ENCODE assay signal across 10 mouse cellular contexts in the genomic region with DNA sequence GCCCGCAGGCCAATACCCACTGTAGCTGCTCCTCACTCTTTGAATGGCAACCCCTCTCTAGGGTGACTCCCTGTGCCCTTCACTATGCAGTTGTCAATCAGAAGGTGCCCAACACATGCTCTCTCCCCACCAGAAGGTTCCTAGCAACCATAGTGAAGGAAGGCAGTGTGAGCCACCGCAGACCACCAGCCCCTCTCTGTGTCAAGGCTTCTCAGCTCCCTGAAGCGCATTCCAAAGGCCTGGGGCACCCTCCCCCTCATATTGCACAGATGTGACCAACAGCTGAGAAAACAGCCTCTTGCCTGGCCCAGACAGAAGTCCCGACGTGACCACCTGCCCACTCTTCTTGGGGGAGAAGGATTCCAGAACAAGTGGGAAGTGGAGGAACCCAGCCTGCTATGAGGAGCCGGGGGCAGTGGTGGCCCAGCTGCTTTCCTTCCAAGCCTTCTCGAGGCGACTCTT. TPM values are rescaled to one million over a fixed set of nuclear protein-coding genes. Genes with fewer than 3 reads are reported as not detected.
DNase-seq lines count a peak whose midpoint lies in the region; ATAC-seq and TF ChIP-seq lines count a peak whose summit lies in the region.
"Had no signal": no experiment of that assay in that cellular context is flagged by ENCODE, and none has a peak within 500 bp of the region (broad histone marks: within the 10 kb centered on the region; RNA-seq: fewer than 3 reads in every experiment).

No protein-coding gene starts in this region.

- H3K36me3 ChIP-seq in forebrain, embryonic 12.5 days (replicated peaks) = peaks cover 20% of the 10 kb centered on the region
- no peaks in the 10 kb centered on the region for H3K36me3 ChIP-seq in limb, embryonic 15.5 days
- H3K36me3 ChIP-seq in stomach, embryonic 14.5 days (ENCODE audit: control insufficient read depth, insufficient read depth, low read length) = no peaks in the 10 kb centered on the region; the same call in 1 of the 2 replicates

- peak overlapping the region; percentile 46 for H3K4me3 ChIP-seq in left cerebral cortex, adult 2 months
- peak overlapping the region; percentile 75 for H3K4me3 ChIP-seq in forebrain, embryonic 12.5 days (replicated peaks)
- peak overlapping the region; percentile 52 for H3K4me3 ChIP-seq in limb, embryonic 15.5 days
- peak overlapping the region; percentile 54 for H3K4me3 ChIP-seq in stomach, embryonic 14.5 days (ENCODE audit: low read depth, low read length)

- no peaks in the 10 kb centered on the region for H3K9me3 ChIP-seq in forebrain, embryonic 12.5 days
- H3K9me3 ChIP-seq in limb, embryonic 15.5 days = no peaks in the 10 kb centered on the region
- H3K9me3 ChIP-seq in stomach, embryonic 14.5 days (ENCODE audit: control insufficient read depth, low read depth, low read length) = no peaks in the 10 kb centered on the region

- H3K4me2 ChIP-seq in forebrain, embryonic 12.5 days = peak overlapping the region; percentile 83
- H3K4me2 ChIP-seq in limb, embryonic 15.5 days = peak overlapping the region; percentile 94
- H3K4me2 ChIP-seq in stomach, embryonic 14.5 days (replicated peaks; ENCODE audit: low read depth, low read length) = peak overlapping the region; percentile 93

- no peak for DNase-seq in left cerebral cortex, adult 2 months (ENCODE audit: extremely low spot score in 1 of 2, low spot score in 2 of 2)
- no peak for DNase-seq in left cerebral cortex, postnatal 14 days (ENCODE audit: low spot score in 2 of 2)
- no peak for DNase-seq in layer of hippocampus, adult 18-20 months (ENCODE audit: low spot score in 2 of 2)
- DNase-seq in cerebellum, adult 9-10 months = no peak
- DNase-seq in thymus, postnatal 4 days = no peak
- DNase-seq: lung, postnatal 10 days; thymus, postnatal 25 days had no signal

- no peaks in the 10 kb centered on the region for H3K27me3 ChIP-seq in forebrain, embryonic 12.5 days
- H3K27me3 ChIP-seq in limb, embryonic 15.5 days = peaks cover 36% of the 10 kb centered on the region
- no peaks in the 10 kb centered on the region for H3K27me3 ChIP-seq in stomach, embryonic 14.5 days (ENCODE audit: control insufficient read depth, insufficient read depth, low read length)

- intact Hi-C loops in left cerebral cortex, adult 2 months (cut with DNase I) = no loop called here
- intact Hi-C loops in left cerebral cortex, postnatal 14 days (cut with DNase I) = loop anchor here (5.0 kb wide), 1 partner anchor 100 kb away; no protein-coding TSS in a partner anchor

- no peak overlapping the region for H3K27ac ChIP-seq in left cerebral cortex, adult 2 months
- H3K27ac ChIP-seq in forebrain, embryonic 12.5 days = peak overlapping the region; percentile 94
- no peak overlapping the region for H3K27ac ChIP-seq in limb, embryonic 15.5 days
- H3K27ac ChIP-seq in stomach, embryonic 14.5 days (ENCODE audit: low read length) = peak overlapping the region; percentile 58; the same call in 1 of the 2 replicates

- no peak for ATAC-seq in forebrain, embryonic 12.5 days (ENCODE audit: low FRiP score)
- ATAC-seq in limb, embryonic 15.5 days (ENCODE audit: insufficient number of reproducible peaks, low FRiP score, low TSS enrichment, low read depth) = no peak
- ATAC-seq in stomach, embryonic 14.5 days (ENCODE audit: insufficient number of reproducible peaks, insufficient read depth, low FRiP score, low read depth) = no peak

- H3K9ac ChIP-seq in forebrain, embryonic 12.5 days = peak overlapping the region; percentile 92
- no peak overlapping the region for H3K9ac ChIP-seq in limb, embryonic 15.5 days
- H3K9ac ChIP-seq in stomach, embryonic 14.5 days (replicated peaks; ENCODE audit: low read depth, low read length) = peak overlapping the region; percentile 65

- no peak for TF ChIP-seq CTCF in left cerebral cortex, adult 2 months (IDR thresholded peaks at IDR 0.05)

- peaks cover 57% of the 10 kb centered on the region for H3K4me1 ChIP-seq in forebrain, embryonic 12.5 days
- peaks cover 43% of the 10 kb centered on the region for H3K4me1 ChIP-seq in limb, embryonic 15.5 days
- peaks cover 38% of the 10 kb centered on the region for H3K4me1 ChIP-seq in stomach, embryonic 14.5 days (ENCODE audit: control insufficient read depth, insufficient read depth, low read length)

- WGBS in forebrain, embryonic 12.5 days = 4% methylated on average over 8 of the region's 8 CpGs
- WGBS in limb, embryonic 15.5 days = 14% methylated on average over 8 of the region's 8 CpGs
- WGBS in stomach, embryonic 14.5 days = 11% methylated on average over 8 of the region's 8 CpGs

RNA-seq across cellular contexts. Expression of a gene that starts 1.4 kb away (rescaled TPM):
- 1 to 10 TPM; 5.7 to 6.2 TPM for total RNA-seq in left cerebral cortex, adult 2 months (2021)
- total RNA-seq in left cerebral cortex, postnatal 14 days (2021) = 10 to 100 TPM; 10.1 to 10.4 TPM
- 148 and 162 TPM in 2 replicates for polyA plus RNA-seq in forebrain, embryonic 12.5 days (2016; fragmentation: Nextera tagmentation; extraction: Ambion mirVana)
- polyA plus RNA-seq in limb, embryonic 15.5 days (2015; fragmentation: Nextera tagmentation; extraction: Ambion mirVana) = 26.6 and 37.2 TPM in 2 replicates
- 10.5 and 10.6 TPM in 2 replicates for polyA plus RNA-seq in stomach, embryonic 14.5 days (2014; fragmentation: Nextera tagmentation; extraction: Ambion mirVana)
- total RNA-seq in layer of hippocampus, adult 18-20 months (2021) = 1 to 10 TPM; 3.6 to 4.7 TPM

RNA-seq across cellular contexts. Expression of a gene that starts 23.8 kb away (rescaled TPM):
- total RNA-seq in left cerebral cortex, adult 2 months (2021) = 1 to 10 TPM; 4.5 to 8.2 TPM
- total RNA-seq in left cerebral cortex, postnatal 14 days (2021) = 1 to 10 TPM; 5.4 to 5.9 TPM
- 246 TPM in 2 replicates for polyA plus RNA-seq in forebrain, embryonic 12.5 days (2016; fragmentation: Nextera tagmentation; extraction: Ambion mirVana)
- 249 and 274 TPM in 2 replicates for polyA plus RNA-seq in limb, embryonic 15.5 days (2015; fragmentation: Nextera tagmentation; extraction: Ambion mirVana)
- 30.7 and 44.1 TPM in 2 replicates for polyA plus RNA-seq in stomach, embryonic 14.5 days (2014; fragmentation: Nextera tagmentation; extraction: Ambion mirVana)
- 1 to 10 TPM; 1.4 to 2.6 TPM for total RNA-seq in layer of hippocampus, adult 18-20 months (2021)

RNA-seq across cellular contexts. Expression of a gene that starts 27.8 kb away (rescaled TPM):
- total RNA-seq in left cerebral cortex, adult 2 months (2021) = 100 to 1,000 TPM; 241 to 256 TPM
- 100 to 1,000 TPM; 297 to 331 TPM for total RNA-seq in left cerebral cortex, postnatal 14 days (2021)
- 1.7 and 3.6 TPM in 2 replicates for polyA plus RNA-seq in forebrain, embryonic 12.5 days (2016; fragmentation: Nextera tagmentation; extraction: Ambion mirVana)
- 0.72 and 1.1 TPM in 2 replicates for polyA plus RNA-seq in limb, embryonic 15.5 days (2015; fragmentation: Nextera tagmentation; extraction: Ambion mirVana)
- polyA plus RNA-seq in stomach, embryonic 14.5 days (2014; fragmentation: Nextera tagmentation; extraction: Ambion mirVana) = 0.10 and 0.27 TPM in 2 replicates
- total RNA-seq in layer of hippocampus, adult 18-20 months (2021) = 100 to 1,000 TPM; 281 to 298 TPM

RNA-seq across cellular contexts. Expression of a gene that starts 41.7 kb away (rescaled TPM):
- 10 to 100 TPM; 22.9 to 24.7 TPM for total RNA-seq in left cerebral cortex, adult 2 months (2021)
- 10 to 100 TPM; 17.7 to 19.0 TPM for total RNA-seq in left cerebral cortex, postnatal 14 days (2021)
- 20.5 and 23.7 TPM in 2 replicates for polyA plus RNA-seq in forebrain, embryonic 12.5 days (2016; fragmentation: Nextera tagmentation; extraction: Ambion mirVana)
- 18.4 and 18.5 TPM in 2 replicates for polyA plus RNA-seq in limb, embryonic 15.5 days (2015; fragmentation: Nextera tagmentation; extraction: Ambion mirVana)
- 17.9 and 20.0 TPM in 2 replicates for polyA plus RNA-seq in stomach, embryonic 14.5 days (2014; fragmentation: Nextera tagmentation; extraction: Ambion mirVana)
- total RNA-seq in layer of hippocampus, adult 18-20 months (2021) = 10 to 100 TPM; 22.3 to 22.8 TPM

RNA-seq across cellular contexts. Expression of a gene that starts 42.1 kb away (rescaled TPM):
- 10 to 100 TPM; 15.1 to 15.6 TPM for total RNA-seq in left cerebral cortex, adult 2 months (2021)
- 10 to 100 TPM; 14.3 to 15.2 TPM for total RNA-seq in left cerebral cortex, postnatal 14 days (2021)
- polyA plus RNA-seq in forebrain, embryonic 12.5 days (2016; fragmentation: Nextera tagmentation; extraction: Ambion mirVana) = 80.5 and 88.2 TPM in 2 replicates
- 48.5 and 56.0 TPM in 2 replicates for polyA plus RNA-seq in limb, embryonic 15.5 days (2015; fragmentation: Nextera tagmentation; extraction: Ambion mirVana)
- 31.9 and 35.4 TPM in 2 replicates for polyA plus RNA-seq in stomach, embryonic 14.5 days (2014; fragmentation: Nextera tagmentation; extraction: Ambion mirVana)
- 10 to 100 TPM; 13.9 to 15.1 TPM for total RNA-seq in layer of hippocampus, adult 18-20 months (2021)

Comparison
In these comparisons a context has a peak if more than half of its experiments do, and no peak if none do; other contexts are left out.
1. H3K27ac ChIP-seq: peak in forebrain, embryonic 12.5 days (single experiment) and stomach, embryonic 14.5 days (single experiment); none in left cerebral cortex, adult 2 months (single experiment) and limb, embryonic 15.5 days (single experiment).
2. Peak in every context shown above with its lines, with median percentiles within 50 percentile points of each other: H3K4me3 ChIP-seq and H3K4me2 ChIP-seq.